Mouse (Mus musculus) ZHBTc4 (cell line): Measurements from ENCODE around the gene Diras1.
"Not testable (repeated sequence)": the region's sequence is repeated elsewhere in the genome, so short reads cannot be mapped to it uniquely, and the experiment has no call there.

ENCODE experiments used
- DNase-seq: peaks from one replicate; pipeline ENCODE4 v3.0.0-alpha.2; 2011; ENCODE audit warnings: low read depth, low spot score

Gene Diras1

DNA sequence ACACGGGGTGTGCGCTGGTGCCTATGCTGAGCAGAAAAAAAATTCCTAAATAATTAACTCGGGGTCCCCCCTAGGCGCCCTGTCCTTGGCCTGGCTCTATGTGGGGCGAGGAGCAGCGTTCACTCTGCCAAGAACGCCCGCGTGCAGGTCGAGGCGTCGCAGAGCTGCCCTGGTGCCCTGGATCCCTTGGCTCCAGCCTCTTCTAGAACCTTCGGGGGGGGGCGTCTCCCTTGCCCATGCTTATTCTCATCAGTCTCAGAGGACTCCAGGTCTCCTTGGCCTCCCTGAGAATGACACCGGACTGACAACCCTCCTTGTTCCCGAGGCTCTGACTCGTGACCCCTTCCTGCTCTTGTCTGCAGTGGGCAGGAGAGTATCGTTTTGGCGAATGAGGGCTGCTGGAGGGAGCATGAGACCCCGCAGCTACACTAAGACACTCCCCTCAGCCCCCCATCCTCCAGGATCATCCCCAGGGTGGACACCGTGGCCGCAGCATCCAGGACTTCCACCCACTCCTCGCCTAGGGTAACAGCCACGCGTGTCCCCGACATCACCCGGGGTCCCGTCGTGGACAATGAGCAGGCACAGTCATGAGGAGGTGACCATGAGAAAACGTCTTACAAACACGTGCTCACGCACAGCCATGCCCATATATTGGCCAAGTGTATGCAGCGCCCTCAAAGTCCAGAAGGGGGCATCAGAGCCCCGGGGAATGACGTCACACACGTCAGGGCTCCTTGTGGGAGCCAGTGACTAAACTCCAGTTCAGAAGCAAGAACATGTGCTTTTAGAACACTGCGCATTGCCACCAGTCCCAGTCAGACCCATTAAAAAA, 25.9 kb downstream of the Diras1 start:
- peak; percentile 93 for DNase-seq

DNA sequence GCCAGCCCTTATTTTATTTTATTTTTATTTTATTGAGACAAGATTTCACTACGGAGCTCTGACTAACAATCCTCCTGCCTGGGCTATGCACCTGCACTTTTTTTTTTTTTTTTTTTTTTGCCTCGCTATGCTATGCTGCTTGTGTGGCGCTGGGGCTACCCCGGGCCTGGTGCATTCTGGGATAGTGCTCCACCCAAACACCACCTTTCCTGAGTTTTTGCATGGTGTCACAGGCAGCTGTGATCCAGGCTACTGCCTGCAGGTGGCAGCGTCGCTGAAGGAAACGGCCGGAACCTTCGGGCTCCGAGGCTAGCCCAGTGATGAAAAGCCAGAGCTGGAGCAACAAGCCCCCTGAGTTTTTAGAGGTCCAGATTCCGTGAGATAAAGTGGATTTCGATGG, 26.7 kb downstream of the Diras1 start:
- DNase-seq, result peak; percentile 92

DNA sequence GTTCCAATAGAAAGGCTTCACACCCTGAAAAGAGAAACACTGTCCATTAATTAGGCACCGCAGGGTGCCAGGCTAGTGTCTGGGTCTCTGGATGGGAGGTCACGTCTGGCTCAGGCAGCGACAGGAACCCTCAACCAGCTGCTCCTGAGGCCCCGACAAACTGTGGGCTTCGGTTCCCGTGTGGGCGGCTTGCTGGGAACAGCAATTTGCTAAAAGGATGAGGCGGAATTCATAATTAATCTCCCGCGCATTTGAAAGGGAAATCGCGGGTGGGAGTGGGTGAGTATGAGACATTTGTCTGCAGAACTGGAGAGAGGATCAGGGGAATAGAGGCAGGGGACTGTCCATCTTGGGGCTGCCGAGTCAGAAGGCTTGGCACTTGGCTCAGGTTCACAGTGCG, 27.4 kb downstream of the Diras1 start:
- DNase-seq, result peak; percentile 42

DNA sequence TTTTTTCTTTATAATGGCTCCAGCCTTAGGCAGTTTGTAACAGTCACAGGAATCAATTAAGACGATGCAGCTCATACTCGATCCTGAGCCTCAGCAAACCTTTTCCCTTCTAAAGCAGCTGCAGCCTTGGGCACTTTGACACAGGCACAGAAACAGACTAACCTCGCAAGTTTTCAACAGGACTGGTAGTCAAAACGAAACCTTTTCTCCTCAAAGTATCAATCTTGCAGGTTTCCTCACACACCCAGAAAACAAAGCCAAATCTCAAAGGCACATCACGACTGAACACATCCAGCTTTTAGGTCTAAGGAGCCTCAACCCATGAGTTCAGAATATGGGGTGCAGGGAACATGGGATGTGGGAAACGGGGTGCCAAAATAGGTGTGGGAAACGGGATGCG, 28.1 kb downstream of the Diras1 start:
- no peak for DNase-seq

- peak; percentile 68 for DNase-seq
Measured at GRCm38 (mm10) chr10:80996501-80996900, 29.0 kb downstream of the Diras1 start.

DNA sequence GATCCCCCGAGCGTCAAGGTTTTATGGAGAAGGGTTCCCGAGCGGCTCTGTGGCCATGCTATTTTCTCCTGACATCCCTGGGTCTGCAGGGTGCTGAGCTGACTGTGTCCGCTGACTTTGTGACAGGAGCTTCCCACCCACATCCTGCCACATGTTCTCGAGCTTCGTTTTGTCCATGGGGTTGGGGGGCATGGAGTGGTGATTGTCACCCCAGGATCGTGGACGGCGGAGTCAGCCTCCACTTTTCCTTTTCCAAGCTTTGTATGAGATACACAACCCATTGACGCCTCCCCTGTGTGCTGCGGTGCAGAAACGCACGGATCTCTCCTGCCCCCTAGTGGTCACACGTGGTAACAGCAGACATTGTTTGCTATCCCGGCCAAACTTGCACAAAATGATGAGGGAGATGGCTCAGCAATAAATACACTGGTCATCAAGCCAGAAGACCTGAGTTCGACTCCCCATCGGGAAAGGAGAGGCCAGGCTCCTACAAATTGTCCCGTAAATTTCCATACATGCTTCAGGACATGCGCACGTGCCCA, 30.3 kb downstream of the Diras1 start:
- DNase-seq, result peak; percentile 88

DNA sequence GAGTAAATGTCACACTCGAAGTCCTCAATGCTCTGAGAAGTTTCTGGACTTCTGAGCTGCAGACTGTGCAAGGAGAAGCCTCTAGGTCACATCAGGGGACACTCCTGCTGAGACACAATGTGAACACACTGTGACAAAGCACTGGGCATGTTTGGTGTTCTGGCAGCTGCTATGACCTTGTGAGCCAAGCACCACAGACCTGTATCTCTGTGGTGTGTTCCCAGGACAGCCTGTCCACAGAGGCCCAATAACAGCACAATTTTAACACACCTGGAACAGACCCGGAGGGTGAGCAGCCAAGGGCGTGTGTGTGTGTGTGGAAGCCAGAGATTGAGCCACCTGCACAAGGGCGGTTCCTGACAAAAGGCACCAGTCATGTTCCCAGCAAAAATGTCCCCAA, 30.8 kb downstream of the Diras1 start:
- DNase-seq, result no peak

DNA sequence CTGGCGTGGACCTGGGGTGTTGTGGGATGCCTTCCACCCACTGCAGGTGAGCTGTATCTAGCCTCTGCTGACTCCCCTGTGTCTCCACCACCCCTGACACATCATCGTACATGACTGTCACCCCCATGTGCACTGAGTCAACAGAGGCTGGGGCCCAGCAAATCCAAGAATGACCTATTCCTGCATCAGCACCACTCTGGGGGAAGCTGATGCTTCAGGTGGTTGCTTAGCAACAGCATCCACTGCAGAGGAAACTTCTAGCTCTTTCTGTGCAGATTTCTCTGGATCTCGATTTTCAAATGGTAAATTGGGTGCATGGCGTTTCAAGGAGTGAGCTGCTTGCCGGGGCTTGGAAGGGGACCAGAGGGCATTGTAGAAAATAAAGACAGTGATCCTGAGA, 32.2 kb downstream of the Diras1 start:
- DNase-seq, result no peak

- no peak for DNase-seq
Measured at GRCm38 (mm10) chr10:80991945-80992344, 33.5 kb downstream of the Diras1 start.

- peak; percentile 60 for DNase-seq
Measured at GRCm38 (mm10) chr10:80991007-80991406, 34.5 kb downstream of the Diras1 start.

GRCm38 (mm10) chr10:80990406-80990805, 35.1 kb downstream of the Diras1 start:
- DNase-seq, result no peak

GRCm38 (mm10) chr10:80989854-80990253, 35.6 kb downstream of the Diras1 start:
- not testable (repeated sequence) for DNase-seq

GRCm38 (mm10) chr10:80989446-80989845, 36.0 kb downstream of the Diras1 start:
- no peak for DNase-seq

GRCm38 (mm10) chr10:80987709-80988441, 37.6 kb downstream of the Diras1 start:
- DNase-seq, result peak; percentile 91

DNA sequence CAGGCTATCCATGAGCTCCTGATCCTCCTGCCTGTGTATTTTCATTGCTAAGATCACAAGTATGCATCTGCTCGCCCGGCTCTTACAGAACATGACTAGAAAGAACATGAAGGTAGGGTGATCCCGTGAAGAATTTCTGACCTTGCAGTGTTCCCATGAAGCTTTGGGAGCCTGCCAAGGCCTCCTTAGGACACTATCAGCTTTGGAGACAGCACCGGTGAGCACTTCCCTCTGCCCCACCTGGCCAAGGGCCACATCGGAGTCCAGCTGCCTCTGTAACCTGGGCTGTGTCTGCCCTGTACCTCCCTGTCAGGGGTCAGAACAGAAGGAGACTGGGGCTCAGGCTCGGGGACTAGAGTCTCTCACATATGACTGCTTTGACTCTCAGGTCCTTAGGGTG, 38.7 kb downstream of the Diras1 start:
- DNase-seq, result no peak

DNA sequence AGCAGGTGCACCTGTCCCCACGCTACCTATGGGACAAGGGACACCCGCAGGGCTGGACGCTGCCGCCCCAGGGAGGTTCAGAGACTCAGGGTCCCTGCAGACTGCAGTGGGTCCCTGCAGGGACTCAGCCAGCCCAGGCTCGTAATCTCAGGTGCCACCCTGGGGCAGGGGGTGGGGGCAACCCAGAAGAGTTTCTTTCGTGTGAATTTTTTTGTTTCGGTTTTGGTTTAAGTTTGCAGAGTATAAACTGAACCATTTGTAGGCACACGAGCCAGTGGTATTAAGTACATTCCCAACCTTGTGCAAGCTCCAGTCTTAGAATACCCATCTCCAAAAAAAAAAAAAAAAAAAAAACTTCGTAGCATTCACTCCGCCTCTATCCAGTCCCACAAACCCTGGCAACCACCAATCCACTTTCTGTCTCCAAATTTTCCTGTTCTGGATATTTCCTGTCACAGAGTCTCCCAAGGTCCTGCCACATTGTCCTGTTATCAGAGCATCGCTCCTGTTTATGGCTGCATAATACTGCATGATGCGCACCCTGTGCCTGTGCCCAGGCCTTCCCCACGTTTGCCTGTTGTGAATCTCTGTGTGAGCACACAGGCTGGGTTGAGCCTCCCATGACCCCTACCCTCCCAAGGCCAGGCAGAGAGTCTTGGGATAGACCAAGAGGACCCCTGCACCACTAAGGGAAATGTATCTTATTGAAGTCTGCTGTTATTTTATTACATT, 39.3 kb downstream of the Diras1 start:
- no peak for DNase-seq

DNA sequence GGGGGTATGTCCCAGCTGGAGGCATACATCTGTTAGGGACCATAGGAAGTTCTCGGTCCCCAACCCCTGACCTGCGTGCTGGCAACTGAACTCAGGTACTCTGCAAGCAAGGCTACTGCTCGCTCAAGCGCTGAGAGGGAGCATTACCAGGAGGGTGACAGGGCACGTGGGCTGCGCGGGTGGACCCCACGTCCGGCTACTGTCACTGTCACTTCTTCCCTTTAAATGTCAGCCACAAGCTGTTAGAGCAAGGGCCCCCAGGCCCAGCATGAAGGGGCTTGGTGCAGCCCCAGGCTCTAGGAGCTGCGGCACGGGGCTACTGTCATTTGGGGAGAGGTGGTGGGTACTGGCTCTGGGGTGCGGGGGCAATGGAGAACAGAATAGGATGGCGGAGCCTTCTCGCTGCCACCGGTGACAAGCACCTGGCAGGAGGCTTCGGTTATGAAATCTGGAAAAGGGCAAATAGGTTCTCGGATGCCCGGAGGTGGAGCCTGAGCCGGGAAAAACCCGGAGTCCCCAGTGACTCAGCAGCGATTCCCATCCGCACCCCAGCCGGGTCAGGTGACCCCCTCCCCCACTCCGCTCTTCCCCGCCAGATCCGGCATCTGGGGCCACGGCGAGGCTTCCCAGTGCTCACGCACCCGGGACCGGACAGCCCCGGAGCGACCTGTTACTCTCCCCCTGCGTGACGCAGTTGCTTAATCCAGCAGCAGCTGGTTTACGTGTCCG, 40.1 kb downstream of the Diras1 start:
- DNase-seq, result no peak

- DNase-seq, result no peak
Measured at GRCm38 (mm10) chr10:80984223-80984622, 41.2 kb downstream of the Diras1 start.

DNA sequence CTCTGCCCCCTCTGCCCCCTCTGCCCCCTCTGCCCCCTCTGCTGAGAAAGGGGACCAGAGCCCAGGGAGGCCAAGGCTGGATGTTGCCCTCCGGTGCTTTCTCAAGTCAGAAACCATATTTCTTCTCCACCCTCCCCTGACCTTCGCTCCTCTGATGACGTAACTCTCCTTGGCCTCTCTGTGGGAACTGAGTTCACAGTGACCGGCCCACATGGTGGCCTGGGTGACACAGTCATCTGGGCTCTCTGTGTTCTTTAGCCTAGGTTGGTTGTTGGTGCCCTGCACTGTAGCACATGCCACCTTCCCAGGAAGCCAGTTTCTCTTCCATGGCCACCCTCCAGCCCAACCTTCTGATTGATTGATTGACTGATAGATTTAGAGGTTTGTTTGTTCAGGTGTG, 43.1 kb downstream of the Diras1 start:
- DNase-seq, result no peak

GRCm38 (mm10) chr10:80981564-80982112, 43.8 kb downstream of the Diras1 start:
- DNase-seq, result no peak

GRCm38 (mm10) chr10:80975478-80975877, 50.0 kb downstream of the Diras1 start:
- no peak for DNase-seq
